Mouse (Mus musculus): ENCODE data around the gene Scyl1. TPM values are rescaled to one million over a fixed set of nuclear protein-coding genes. Genes with fewer than 3 reads are reported as not detected.

Gene Scyl1
- total RNA-seq, 1 experiment, result 55.6 TPM

DNA sequence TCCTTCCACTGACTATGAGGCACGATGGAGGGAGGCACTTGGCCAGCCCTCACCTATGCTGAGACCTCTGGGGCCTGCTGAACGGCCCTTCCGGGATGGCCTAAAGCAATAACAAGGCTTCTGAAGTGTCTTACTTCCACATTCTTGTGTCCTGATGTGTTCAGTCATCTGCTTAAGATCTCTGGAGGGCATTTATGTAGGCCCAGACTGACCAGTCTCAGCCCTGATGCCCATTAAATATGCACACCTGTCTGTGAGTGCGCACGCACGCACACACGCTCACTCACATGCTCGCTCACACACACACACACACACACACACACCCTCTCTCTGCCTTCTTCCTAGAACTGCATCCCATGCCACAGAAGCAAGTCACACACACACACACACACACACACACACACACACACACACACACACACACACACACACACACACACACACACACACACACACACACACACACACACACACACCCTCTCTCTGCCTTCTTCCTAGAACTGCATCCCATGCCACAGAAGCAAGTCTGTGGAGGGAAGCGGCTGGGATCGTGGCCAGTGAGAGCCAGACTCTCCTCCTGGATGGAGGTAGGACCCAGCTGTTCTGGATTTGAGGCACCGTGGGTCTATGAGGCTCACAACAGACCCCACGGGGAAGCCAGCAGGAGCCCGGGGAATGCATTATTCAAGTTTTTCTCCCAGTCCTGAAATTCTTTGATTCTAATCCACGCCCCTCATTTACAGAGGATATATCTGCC lies 37.9 kb upstream of the Scyl1 start:
- peaks cover 21 to 50% of the 10 kb centered on the region in 2 experiments for H3K4me1 ChIP-seq (ENCODE audit: control insufficient read depth in 2 of 2, insufficient read depth in 2 of 2, low read length in 2 of 2, poor library complexity in 1 of 2)
- in situ Hi-C loops (cut with MboI; ENCODE audit: low sequenced_read_pairs in 2 of 2, unreplicated experiment in 2 of 2), result loop anchor here in 1 of 2 experiments (5.0 kb wide), 1 partner anchor 33 kb away; no protein-coding TSS in a partner anchor
- no peaks in the 10 kb centered on the region for H3K36me3 ChIP-seq (ENCODE audit: control insufficient read depth, insufficient read depth, low read length, poor library complexity, severe bottlenecking)
- DNase-seq (ENCODE audit: low read depth, low spot score), result no peak
- peak overlapping the region; percentile 24 for H3K9ac ChIP-seq (ENCODE audit: insufficient read depth, low read depth, low read length, poor library complexity, severe bottlenecking)
- peak overlapping the region; percentile 99 for H3K27ac ChIP-seq (ENCODE audit: insufficient read depth, low read depth, low read length, poor library complexity, severe bottlenecking)
- H3K9me3 ChIP-seq (ENCODE audit: control insufficient read depth, insufficient read depth, low read depth, low read length), result no peaks in the 10 kb centered on the region
- peak overlapping the region in 1 of 2 experiments; percentile 18; a peak in 1 of 4 replicates for H3K4me3 ChIP-seq (ENCODE audit: insufficient read depth in 1 of 2, low read depth in 1 of 2, low read length in 2 of 2, poor library complexity in 1 of 2, severe bottlenecking in 1 of 2)
- TF ChIP-seq ZC3H11A (IDR thresholded peaks at IDR 0.05; ENCODE audit: borderline replicate concordance, low read depth, low read length), result no peak
- no peak for TF ChIP-seq CHD2 (IDR thresholded peaks at IDR 0.05; ENCODE audit: low read depth, low read length)
- TF ChIP-seq ZNF384 (IDR thresholded peaks at IDR 0.05; ENCODE audit: low read depth, low read length), result no peak
- no peak for TF ChIP-seq HCFC1 (IDR thresholded peaks at IDR 0.05; ENCODE audit: borderline replicate concordance, insufficient read depth, low read length)
- no peak for TF ChIP-seq MAFK (IDR thresholded peaks at IDR 0.05; ENCODE audit: insufficient read depth, low read depth, low read length)

DNA sequence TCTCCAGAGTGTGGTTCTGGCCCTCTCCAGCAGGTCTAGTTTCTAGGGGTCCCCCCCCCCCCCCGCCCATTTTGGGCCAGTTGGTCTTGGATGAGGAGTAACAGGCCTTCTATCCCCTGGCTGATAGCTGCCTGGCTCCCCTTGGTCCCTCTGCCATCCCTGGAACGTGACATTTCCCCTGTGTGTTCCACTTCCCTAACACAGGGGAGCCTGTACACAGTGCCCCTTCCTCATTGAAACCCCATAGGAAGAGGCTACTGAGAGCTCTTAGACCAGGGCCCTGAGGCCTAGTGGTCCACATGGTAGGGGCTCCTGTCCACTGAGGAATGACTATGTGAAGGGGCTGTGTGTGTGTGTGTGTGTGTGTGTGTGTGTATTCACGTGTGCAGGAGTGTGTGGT lies 36.5 kb upstream of the Scyl1 start:
- in situ Hi-C loops (cut with MboI; ENCODE audit: low sequenced_read_pairs in 2 of 2, unreplicated experiment in 2 of 2), result loop anchor here in 1 of 2 experiments (5.0 kb wide), 1 partner anchor 35 kb away; no protein-coding TSS in a partner anchor
- Histone ChIP-seq H3K27ac (ENCODE audit: insufficient read depth, low read depth, low read length, poor library complexity, severe bottlenecking) (peak overlapping the region; percentile 99), H3K36me3 (ENCODE audit: control insufficient read depth, insufficient read depth, low read length, poor library complexity, severe bottlenecking) (no peaks in the 10 kb centered on the region), H3K4me1 (ENCODE audit: control insufficient read depth in 2 of 2, insufficient read depth in 2 of 2, low read length in 2 of 2, poor library complexity in 1 of 2) (peaks cover 21 to 48% of the 10 kb centered on the region in 2 experiments), H3K9ac (ENCODE audit: insufficient read depth, low read depth, low read length, poor library complexity, severe bottlenecking) (peak overlapping the region; percentile 53; the same call in 1 of the 2 replicates), H3K4me3 (ENCODE audit: insufficient read depth in 1 of 2, low read depth in 1 of 2, low read length in 2 of 2, poor library complexity in 1 of 2, severe bottlenecking in 1 of 2) (no peak overlapping the region; a peak in 1 of 4 replicates), H3K9me3 (ENCODE audit: control insufficient read depth, insufficient read depth, low read depth, low read length) (no peaks in the 10 kb centered on the region)
- no peak for TF ChIP-seq HCFC1 (IDR thresholded peaks at IDR 0.05; ENCODE audit: borderline replicate concordance, insufficient read depth, low read length)
- TF ChIP-seq MAFK (IDR thresholded peaks at IDR 0.05; ENCODE audit: insufficient read depth, low read depth, low read length), result no peak
- no peak for TF ChIP-seq ZNF384 (IDR thresholded peaks at IDR 0.05; ENCODE audit: low read depth, low read length)
- no peak for TF ChIP-seq ZC3H11A (IDR thresholded peaks at IDR 0.05; ENCODE audit: borderline replicate concordance, low read depth, low read length)
- TF ChIP-seq CHD2 (IDR thresholded peaks at IDR 0.05; ENCODE audit: low read depth, low read length), result no peak
- no peak for DNase-seq (ENCODE audit: low read depth, low spot score)

DNA sequence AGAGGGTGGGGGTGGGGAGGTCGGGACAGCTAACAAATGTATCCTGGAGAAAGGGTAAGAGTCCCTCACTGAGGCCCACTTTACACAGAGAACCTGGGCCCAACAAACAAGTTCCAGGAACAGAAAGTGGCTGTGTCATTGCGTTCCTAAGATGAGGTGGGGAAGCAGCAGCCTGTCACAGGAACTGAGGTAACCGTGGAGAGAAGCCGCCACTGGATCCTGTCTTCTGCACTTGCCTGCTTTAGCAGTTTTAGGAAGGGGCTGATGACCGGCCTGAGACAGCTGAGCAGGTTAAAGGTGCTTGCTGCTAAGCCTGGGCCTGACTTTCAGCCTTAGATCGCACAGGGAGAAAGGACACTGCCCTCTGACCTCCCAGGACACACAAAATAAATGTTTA lies 35.6 kb upstream of the Scyl1 start:
- in situ Hi-C loops (cut with MboI; ENCODE audit: low sequenced_read_pairs in 2 of 2, unreplicated experiment in 2 of 2), result loop anchor here in 1 of 2 experiments (5.0 kb wide), 1 partner anchor 35 kb away; no protein-coding TSS in a partner anchor

DNA sequence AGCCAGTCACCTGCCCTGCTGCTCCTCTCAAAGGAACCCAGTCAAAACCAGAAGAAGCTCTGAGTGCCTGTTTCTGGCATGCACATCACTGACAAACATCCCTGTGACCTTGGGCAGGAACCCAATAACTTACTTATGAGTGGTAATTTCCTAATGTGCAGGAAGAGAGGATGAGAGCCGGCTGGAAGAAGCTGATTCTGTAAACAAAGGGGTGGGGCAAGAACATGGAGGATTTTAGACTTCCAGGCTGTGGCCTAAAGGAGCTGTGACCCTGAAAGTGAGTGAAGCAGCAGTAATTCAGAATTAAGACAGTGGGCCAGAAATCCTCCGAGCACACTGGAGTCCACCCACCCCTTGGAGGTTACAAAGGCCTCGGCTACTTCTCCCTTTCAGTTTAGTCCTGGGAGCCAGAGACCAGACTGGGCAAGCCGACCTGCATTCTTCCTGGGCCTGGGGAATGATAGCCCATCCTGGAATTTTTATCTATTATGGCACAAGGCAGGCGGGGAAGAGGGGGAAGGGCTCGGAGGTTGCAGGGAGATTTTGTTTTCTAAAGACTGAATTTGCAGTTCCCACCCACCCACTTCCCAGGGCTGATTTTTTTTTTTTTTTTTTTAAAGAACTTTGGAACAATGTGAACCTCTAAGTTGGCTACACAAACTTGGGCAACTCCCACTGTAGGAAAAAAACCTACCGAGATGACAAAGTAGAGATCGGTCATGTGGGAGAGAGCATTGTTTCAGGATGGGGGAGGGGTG lies 35.0 kb upstream of the Scyl1 start:
- H3K4me1 ChIP-seq (ENCODE audit: control insufficient read depth in 2 of 2, insufficient read depth in 2 of 2, low read length in 2 of 2, poor library complexity in 1 of 2), result peaks cover 15 to 35% of the 10 kb centered on the region in 2 experiments
- no peak for DNase-seq (ENCODE audit: low read depth, low spot score)
- peak overlapping the region; percentile 2 to 47; a peak in 2 of 4 replicates for H3K4me3 ChIP-seq (ENCODE audit: insufficient read depth in 1 of 2, low read depth in 1 of 2, low read length in 2 of 2, poor library complexity in 1 of 2, severe bottlenecking in 1 of 2)
- in situ Hi-C loops (cut with MboI; ENCODE audit: low sequenced_read_pairs in 2 of 2, unreplicated experiment in 2 of 2), result loop anchor here in 1 of 2 experiments (5.0 kb wide), 1 partner anchor 36 kb away; no protein-coding TSS in a partner anchor
- H3K9ac ChIP-seq (ENCODE audit: insufficient read depth, low read depth, low read length, poor library complexity, severe bottlenecking), result peak overlapping the region; percentile 60
- TF ChIP-seq CHD2 (IDR thresholded peaks at IDR 0.05; ENCODE audit: low read depth, low read length), result no peak
- TF ChIP-seq HCFC1 (IDR thresholded peaks at IDR 0.05; ENCODE audit: borderline replicate concordance, insufficient read depth, low read length), result no peak
- TF ChIP-seq MAFK (IDR thresholded peaks at IDR 0.05; ENCODE audit: insufficient read depth, low read depth, low read length), result no peak
- no peak for TF ChIP-seq ZC3H11A (IDR thresholded peaks at IDR 0.05; ENCODE audit: borderline replicate concordance, low read depth, low read length)
- no peak for TF ChIP-seq ZNF384 (IDR thresholded peaks at IDR 0.05; ENCODE audit: low read depth, low read length)
- peaks cover 2% of the 10 kb centered on the region for H3K36me3 ChIP-seq (ENCODE audit: control insufficient read depth, insufficient read depth, low read length, poor library complexity, severe bottlenecking)
- H3K27ac ChIP-seq (ENCODE audit: insufficient read depth, low read depth, low read length, poor library complexity, severe bottlenecking), result peak overlapping the region; percentile 99
- no peaks in the 10 kb centered on the region for H3K9me3 ChIP-seq (ENCODE audit: control insufficient read depth, insufficient read depth, low read depth, low read length)

More for the DNA sequence above, 35.6 kb upstream of the Scyl1 start:
- peak overlapping the region; percentile 81 for H3K9ac ChIP-seq (ENCODE audit: insufficient read depth, low read depth, low read length, poor library complexity, severe bottlenecking)
- peaks cover 17 to 41% of the 10 kb centered on the region in 2 experiments for H3K4me1 ChIP-seq (ENCODE audit: control insufficient read depth in 2 of 2, insufficient read depth in 2 of 2, low read length in 2 of 2, poor library complexity in 1 of 2)
- TF ChIP-seq ZC3H11A (IDR thresholded peaks at IDR 0.05; ENCODE audit: borderline replicate concordance, low read depth, low read length) (no peak), ZNF384 (IDR thresholded peaks at IDR 0.05; ENCODE audit: low read depth, low read length) (no peak), HCFC1 (IDR thresholded peaks at IDR 0.05; ENCODE audit: borderline replicate concordance, insufficient read depth, low read length) (no peak), MAFK (IDR thresholded peaks at IDR 0.05; ENCODE audit: insufficient read depth, low read depth, low read length) (no peak), CHD2 (IDR thresholded peaks at IDR 0.05; ENCODE audit: low read depth, low read length) (no peak)
- 0 out of 2 replicates have a peak, but pooled peaks cover 2% of the 10 kb centered on the region for H3K36me3 ChIP-seq (ENCODE audit: control insufficient read depth, insufficient read depth, low read length, poor library complexity, severe bottlenecking)
- H3K4me3 ChIP-seq (ENCODE audit: insufficient read depth in 1 of 2, low read depth in 1 of 2, low read length in 2 of 2, poor library complexity in 1 of 2, severe bottlenecking in 1 of 2), result peak overlapping the region; percentile 13 to 46; a peak in 3 of 4 replicates
- DNase-seq (ENCODE audit: low read depth, low spot score), result no peak
- H3K9me3 ChIP-seq (ENCODE audit: control insufficient read depth, insufficient read depth, low read depth, low read length), result no peaks in the 10 kb centered on the region
- H3K27ac ChIP-seq (ENCODE audit: insufficient read depth, low read depth, low read length, poor library complexity, severe bottlenecking), result peak overlapping the region; percentile 99

Measured in ES-E14 (cell line).